Mouse (Mus musculus) right cerebral cortex, postnatal 25 days (tissue): ENCODE measurements around the gene Sema3c.
A peak's percentile ranks its signal among the peaks of the same experiment; 100 is the strongest.
"Not testable (repeated sequence)": the region's sequence is repeated elsewhere in the genome, so short reads cannot be mapped to it uniquely, and the experiment has no call there.

Experiments used
- DNase-seq: peaks from one replicate; pipeline ENCODE4 v3.0.0; 2022

Gene Sema3c

GRCm38 (mm10) chr5:17573694-17574380 is at the start of gene Sema3c:
Gene Sema3c, plus strand, starts transcription at chr5:17574281.
- DNase-seq = no peak

- not testable (repeated sequence) for DNase-seq
These were observed 42.9 kb upstream of the Sema3c start for GRCm38 (mm10) chr5:17531165-17531564.

- DNase-seq = no peak
These were observed 30.9 kb upstream of the Sema3c start for GRCm38 (mm10) chr5:17543141-17543540.

GRCm38 (mm10) chr5:17544904-17545449 is 29.1 kb upstream of the Sema3c start:
- DNase-seq = no peak

- no peak for DNase-seq
These were observed 22.4 kb upstream of the Sema3c start for GRCm38 (mm10) chr5:17551693-17552092.

- peak; percentile 3 for DNase-seq
These were observed 18.0 kb upstream of the Sema3c start for GRCm38 (mm10) chr5:17556073-17556473.

GRCm38 (mm10) chr5:17556715-17557265 is 17.3 kb upstream of the Sema3c start:
- no peak for DNase-seq

- DNase-seq = no peak
These were observed 2.5 kb upstream of the Sema3c start for GRCm38 (mm10) chr5:17571571-17571970.

GRCm38 (mm10) chr5:17574413-17575182 is 517 bp downstream of the Sema3c start:
- DNase-seq = peak; percentile 62

- no peak for DNase-seq
These were observed 1.1 kb downstream of the Sema3c start for GRCm38 (mm10) chr5:17575183-17575495.

GRCm38 (mm10) chr5:17576069-17576468 is 2.0 kb downstream of the Sema3c start:
- no peak for DNase-seq

- no peak for DNase-seq
These were observed 8.0 kb downstream of the Sema3c start for GRCm38 (mm10) chr5:17582047-17582515.

- DNase-seq = no peak
These were observed 10.3 kb downstream of the Sema3c start for GRCm38 (mm10) chr5:17584299-17584945.

- DNase-seq = no peak
These were observed 12.6 kb downstream of the Sema3c start for GRCm38 (mm10) chr5:17586518-17587210.

GRCm38 (mm10) chr5:17591908-17592307 is 17.8 kb downstream of the Sema3c start:
- no peak for DNase-seq

- no peak for DNase-seq
These were observed 27.6 kb downstream of the Sema3c start for GRCm38 (mm10) chr5:17601700-17602099.

- DNase-seq = no peak
These were observed 46.5 kb downstream of the Sema3c start for GRCm38 (mm10) chr5:17620619-17621018.

GRCm38 (mm10) chr5:17622564-17622963 is 48.5 kb downstream of the Sema3c start:
- DNase-seq = no peak

GRCm38 (mm10) chr5:17628606-17629005 is 54.5 kb downstream of the Sema3c start:
- DNase-seq = no peak

GRCm38 (mm10) chr5:17629599-17629998 is 55.5 kb downstream of the Sema3c start:
- no peak for DNase-seq

- no peak for DNase-seq
These were observed 65.4 kb downstream of the Sema3c start for GRCm38 (mm10) chr5:17639519-17639918.

GRCm38 (mm10) chr5:17647643-17648226 is 73.7 kb downstream of the Sema3c start:
- DNase-seq = no peak
